Mouse (Mus musculus): ENCODE data around the gene Trpm8. TPM values are rescaled to one million over a fixed set of nuclear protein-coding genes. Genes with fewer than 3 reads are reported as not detected.

The Trpm8 gene
- total and polyA plus RNA-seq, 3 experiments = not detected

DNA sequence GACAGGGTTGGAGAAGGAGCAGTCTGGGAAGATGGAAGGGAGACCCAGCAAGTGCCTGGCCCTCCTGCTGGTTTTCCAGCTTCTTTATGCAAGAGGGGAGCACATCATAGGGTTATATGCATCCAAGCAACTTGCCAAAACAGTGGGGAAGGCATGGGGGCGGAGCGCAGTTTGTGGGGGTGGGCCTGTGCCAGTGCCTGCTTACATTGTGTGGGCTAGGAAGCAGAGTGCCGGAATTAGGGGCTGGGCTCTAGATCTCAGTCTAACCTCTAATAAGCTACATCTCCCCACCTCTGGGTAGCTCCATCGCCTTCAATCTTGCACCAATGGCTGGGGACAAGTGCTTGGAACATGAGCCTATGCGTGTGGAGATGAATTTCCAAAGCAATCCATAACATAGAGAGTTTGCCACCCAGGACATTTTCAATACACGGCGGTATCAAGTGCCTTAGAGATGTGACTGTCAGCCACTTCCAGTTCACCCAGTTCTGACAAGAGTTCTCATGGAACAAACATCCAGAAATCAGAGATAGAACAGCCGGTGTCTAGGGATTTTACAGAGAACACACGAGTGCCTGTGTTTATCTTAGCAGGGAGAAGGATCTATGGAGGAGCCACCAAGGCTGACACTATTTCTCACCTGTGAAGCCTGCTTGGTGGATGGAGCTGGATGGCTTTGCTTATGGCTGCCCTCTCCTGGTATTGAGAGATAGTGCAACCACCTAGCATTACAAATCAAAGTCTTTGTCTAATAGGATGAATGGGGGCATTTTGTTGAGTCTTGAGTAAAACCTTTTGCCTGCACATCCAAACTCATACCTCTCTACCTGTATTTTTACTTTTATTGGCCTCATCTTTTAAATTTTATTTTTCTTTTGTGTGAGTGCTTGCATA, 23.9 kb downstream of the Trpm8 start:
- Histone ChIP-seq H3K4me3 (replicated peaks in 1 of 3; ENCODE audit: low read depth in 2 of 3, low read length in 2 of 3, poor library complexity in 1 of 3) (no peak overlapping the region), H3K4me1 (ENCODE audit: control insufficient read depth in 1 of 2, insufficient read depth in 2 of 2) (no peaks in the 10 kb centered on the region), H3K9me3 (replicated peaks; ENCODE audit: low read length) (peaks cover 28% of the 10 kb centered on the region), H3K79me2 (replicated peaks; ENCODE audit: control insufficient read depth, extremely low read depth, insufficient read depth, poor library complexity, severe bottlenecking) (no peaks in the 10 kb centered on the region), H3K4me2 (ENCODE audit: insufficient read depth, low read depth, poor library complexity, severe bottlenecking) (no peak overlapping the region), H3K27me3 (replicated peaks) (peaks cover 30% of the 10 kb centered on the region), H3K9ac (ENCODE audit: insufficient read depth, low read depth) (no peak overlapping the region), H3K27ac (ENCODE audit: insufficient read depth, low read depth) (no peak overlapping the region), H3K36me3 (replicated peaks in 1 of 2; ENCODE audit: control insufficient read depth in 1 of 2, insufficient read depth in 1 of 2, low read length in 1 of 2) (no peaks in the 10 kb centered on the region)
- DNase-seq (ENCODE audit: extremely low read depth) = peak; percentile 53
- in situ Hi-C loops (cut with MboI; ENCODE audit: low pct_ligation_motif_present, low pct_unique_long_range_greater_than_20kb, low sequenced_read_pairs) = no loop called here
- dilution Hi-C loops (cut with MboI; ENCODE audit: extremely low pct_ligation_motif_present, extremely low pct_unique_long_range_greater_than_20kb, low sequenced_read_pairs) = no loop called here
- TF ChIP-seq SMC3 (IDR thresholded peaks at IDR 0.05; ENCODE audit: low read depth, low read length) (peak; percentile 52), MAZ (IDR thresholded peaks at IDR 0.05; ENCODE audit: low read depth, low read length) (no peak), USF2 (conservative IDR thresholded peaks at IDR 0.05; ENCODE audit: low read depth, low read length) (no peak), CTCF (conservative IDR thresholded peaks at IDR 0.05 in 1 of 2, IDR thresholded peaks at IDR 0.05 in 1 of 2; ENCODE audit: low read depth in 2 of 2, low read length in 2 of 2) (peak in 1 of 2 experiments; percentile 72; a peak in 2 of 4 replicates), RAD21 (IDR thresholded peaks at IDR 0.05; ENCODE audit: low read depth, low read length) (peak; percentile 48)

DNA sequence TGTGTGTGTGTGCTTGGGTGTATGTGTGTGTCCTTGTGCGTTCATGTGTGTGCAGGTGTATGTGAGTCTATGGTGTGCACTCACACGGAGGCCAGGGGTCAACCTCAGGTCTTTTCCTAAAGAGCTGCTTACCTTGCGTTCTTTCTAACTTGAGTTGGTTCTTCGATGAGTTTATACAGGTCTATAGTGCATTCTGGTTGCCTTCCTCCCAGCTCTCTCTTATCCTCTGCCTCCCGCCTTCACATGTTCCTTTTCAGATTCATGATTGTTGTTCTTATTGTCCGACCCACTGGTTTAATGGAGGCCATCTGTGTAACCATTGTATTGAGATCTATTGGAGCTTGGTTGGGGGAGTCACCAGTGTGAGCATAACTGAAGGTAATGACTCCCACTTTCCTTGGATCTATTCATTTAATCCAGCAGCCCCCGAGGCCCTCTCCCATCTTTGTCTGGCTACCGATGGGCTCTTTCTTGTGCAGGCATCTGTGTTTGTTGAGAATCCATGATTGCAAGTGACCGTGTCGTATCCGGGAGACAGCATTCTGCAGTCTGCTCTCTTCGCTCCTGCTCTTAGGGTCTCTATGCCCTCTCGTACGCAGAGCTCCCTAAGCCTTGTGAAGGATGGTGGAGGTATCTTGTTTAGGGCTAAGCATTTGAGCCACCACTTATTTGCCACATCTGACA, 24.7 kb downstream of the Trpm8 start:
- no peak overlapping the region for H3K4me3 ChIP-seq (replicated peaks in 1 of 3; ENCODE audit: low read depth in 2 of 3, low read length in 2 of 3, poor library complexity in 1 of 3)
- 0 out of 2 replicates have a peak, but pooled peaks have one; percentile 37 for TF ChIP-seq RCOR1 (conservative IDR thresholded peaks at IDR 0.05; ENCODE audit: low read depth, low read length)
- TF ChIP-seq MAFK (IDR thresholded peaks at IDR 0.05; ENCODE audit: insufficient replicate concordance, low read length) = no peak
- TF ChIP-seq POLR2AphosphoS2 (IDR thresholded peaks at IDR 0.05; ENCODE audit: low read depth, low read length) = no peak
- TF ChIP-seq SMC3 (IDR thresholded peaks at IDR 0.05; ENCODE audit: low read depth, low read length) = no peak
- TF ChIP-seq RAD21 (IDR thresholded peaks at IDR 0.05; ENCODE audit: low read depth, low read length) = no peak
- TF ChIP-seq ZMIZ1 (IDR thresholded peaks at IDR 0.05; ENCODE audit: low read depth, low read length) = 0 out of 2 replicates have a peak, but pooled peaks have one; percentile 26
- peak; percentile 21; the same call in 1 of the 2 replicates for TF ChIP-seq NELFE (IDR thresholded peaks at IDR 0.05; ENCODE audit: low read depth, low read length)
- no peak for TF ChIP-seq EP300 (IDR thresholded peaks at IDR 0.05; ENCODE audit: low read length)
- no peak for DNase-seq (ENCODE audit: extremely low read depth)
- in situ Hi-C loops (cut with MboI; ENCODE audit: low pct_ligation_motif_present, low pct_unique_long_range_greater_than_20kb, low sequenced_read_pairs) (no loop called here), dilution Hi-C loops (cut with MboI; ENCODE audit: extremely low pct_ligation_motif_present, extremely low pct_unique_long_range_greater_than_20kb, low sequenced_read_pairs) (no loop called here)
- no peaks in the 10 kb centered on the region for H3K4me1 ChIP-seq (ENCODE audit: control insufficient read depth in 1 of 2, insufficient read depth in 2 of 2)
- H3K9me3 ChIP-seq (replicated peaks; ENCODE audit: low read length) = peaks cover 31% of the 10 kb centered on the region
- peaks cover 30% of the 10 kb centered on the region for H3K27me3 ChIP-seq (replicated peaks)
- H3K27ac ChIP-seq (ENCODE audit: insufficient read depth, low read depth) = no peak overlapping the region
- no peak overlapping the region for H3K4me2 ChIP-seq (ENCODE audit: insufficient read depth, low read depth, poor library complexity, severe bottlenecking)
- no peaks in the 10 kb centered on the region for H3K36me3 ChIP-seq (replicated peaks in 1 of 2; ENCODE audit: control insufficient read depth in 1 of 2, insufficient read depth in 1 of 2, low read length in 1 of 2)
- H3K9ac ChIP-seq (ENCODE audit: insufficient read depth, low read depth) = no peak overlapping the region
- no peaks in the 10 kb centered on the region for H3K79me2 ChIP-seq (replicated peaks; ENCODE audit: control insufficient read depth, extremely low read depth, insufficient read depth, poor library complexity, severe bottlenecking)
